Mouse (Mus musculus) heart, postnatal 25 days (tissue): Measurements from ENCODE around the gene Gm10037. TPM values are rescaled to one million over a fixed set of nuclear protein-coding genes. Genes with fewer than 3 reads are reported as not detected.
"Not testable (repeated sequence)": the region's sequence is repeated elsewhere in the genome, so short reads cannot be mapped to it uniquely, and the experiment has no call there.

Experiments used
- DNase-seq: peaks from one replicate; pipeline ENCODE4 v3.0.0; 2022; ENCODE audit warnings: low spot score
- intact Hi-C: fragments of 180-260 bp; cut with DNase I; formaldehyde crosslinking; loops from one replicate; pipeline ENCODE4 v1.15.1; 2025
- total RNA-seq, 2 experiments: library from RNA; stranded (reverse); gene quantifications; 2 replicates each; pipeline ENCODE4 v1.2.3; 2021

The Gm10037 gene
- total RNA-seq, 2 experiments from 2014 or later: 1.1 TPM; not detected in 1

DNA sequence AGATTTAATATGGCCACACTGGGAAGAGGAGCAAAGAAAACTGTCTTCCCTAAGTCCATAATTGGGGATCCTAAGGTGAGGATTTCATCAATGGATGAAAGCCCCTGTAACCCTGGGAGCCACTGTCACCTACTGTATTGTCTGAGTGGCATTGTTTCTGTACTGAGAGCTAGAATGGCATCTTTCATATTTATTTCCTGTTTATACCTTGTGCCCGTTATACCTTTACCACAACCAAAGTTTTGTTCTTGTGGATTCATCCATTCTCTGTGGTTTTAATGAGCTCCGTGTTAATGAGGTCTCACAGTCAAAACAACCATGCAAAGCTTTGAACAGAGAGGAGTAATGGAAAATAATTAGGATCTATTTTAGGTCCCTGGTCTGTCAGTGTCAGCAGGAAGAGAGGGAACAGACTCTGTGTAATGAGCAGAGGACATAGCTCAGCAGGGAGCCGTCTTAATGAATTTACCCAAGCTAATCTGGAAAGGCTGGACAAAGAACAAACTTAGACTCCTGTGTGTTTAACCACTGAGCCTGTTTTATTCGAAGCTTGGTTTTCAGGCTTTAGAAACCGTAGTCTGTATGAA lies 34.0 kb downstream of the Gm10037 start:
- intact Hi-C loops: no loop called here
- no peak for DNase-seq

GRCm38 (mm10) chr13:67867899-67868298 lies 37.0 kb downstream of the Gm10037 start:
- intact Hi-C loops: no loop called here
- no peak for DNase-seq

DNA sequence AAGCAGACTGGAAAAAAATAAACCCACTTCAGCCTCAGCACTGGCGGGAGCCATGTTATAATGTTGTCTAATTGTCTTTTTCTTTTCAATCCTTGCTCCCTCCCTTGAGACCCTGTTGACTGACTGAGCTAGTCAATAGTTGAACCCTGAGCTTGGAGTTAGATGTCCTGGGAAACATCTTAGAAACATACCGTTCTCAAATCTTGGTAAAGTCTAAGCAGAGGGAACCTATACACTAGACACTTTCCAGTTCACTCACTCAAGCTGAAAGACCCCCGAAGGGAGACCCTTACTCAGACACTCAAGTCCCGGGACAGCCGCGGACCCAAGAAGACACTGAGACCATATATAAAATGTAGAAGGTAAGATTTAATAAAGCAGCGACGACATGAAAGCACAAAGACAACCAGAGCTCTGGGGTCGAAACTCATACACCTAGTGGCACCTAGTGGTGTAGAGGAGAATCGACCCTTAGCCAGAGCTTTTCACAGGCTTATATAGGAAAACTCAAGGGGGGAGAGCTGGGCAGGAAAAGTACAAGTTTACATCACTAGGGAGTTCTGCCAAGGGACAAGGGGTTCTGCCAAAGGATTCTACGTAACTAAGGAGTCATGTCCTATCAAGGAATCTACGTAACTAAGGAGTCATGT lies 45.3 kb downstream of the Gm10037 start:
- DNase-seq, intact Hi-C loops: not testable (repeated sequence)

DNA sequence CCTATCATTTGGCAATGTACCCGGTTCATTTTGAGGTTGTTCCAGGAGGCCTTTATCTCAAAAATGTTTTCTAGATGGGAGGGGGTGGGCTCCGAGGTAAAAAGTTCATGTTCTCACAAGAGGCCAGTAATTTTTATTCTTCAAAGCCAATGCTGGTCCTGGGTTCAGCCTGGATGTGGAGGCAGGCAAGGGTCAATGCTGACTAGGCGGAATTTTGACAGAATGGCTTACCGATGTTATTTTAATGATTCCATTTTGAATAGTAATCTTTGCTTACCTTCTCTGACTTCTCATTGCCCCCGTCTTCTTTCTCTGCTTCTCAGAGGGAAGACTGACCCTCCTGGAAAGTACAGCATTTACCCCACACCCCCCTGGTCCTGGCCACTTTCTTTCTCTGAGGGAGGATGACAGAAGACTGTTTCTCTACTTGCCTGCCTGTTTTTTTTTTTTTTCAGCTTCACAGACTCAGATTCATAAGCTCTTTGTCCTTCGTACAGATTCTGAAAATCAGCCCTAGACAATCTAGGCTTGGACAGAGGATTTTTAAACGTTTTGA lies 45.9 kb downstream of the Gm10037 start:
- intact Hi-C loops: no loop called here
- no peak for DNase-seq

DNA sequence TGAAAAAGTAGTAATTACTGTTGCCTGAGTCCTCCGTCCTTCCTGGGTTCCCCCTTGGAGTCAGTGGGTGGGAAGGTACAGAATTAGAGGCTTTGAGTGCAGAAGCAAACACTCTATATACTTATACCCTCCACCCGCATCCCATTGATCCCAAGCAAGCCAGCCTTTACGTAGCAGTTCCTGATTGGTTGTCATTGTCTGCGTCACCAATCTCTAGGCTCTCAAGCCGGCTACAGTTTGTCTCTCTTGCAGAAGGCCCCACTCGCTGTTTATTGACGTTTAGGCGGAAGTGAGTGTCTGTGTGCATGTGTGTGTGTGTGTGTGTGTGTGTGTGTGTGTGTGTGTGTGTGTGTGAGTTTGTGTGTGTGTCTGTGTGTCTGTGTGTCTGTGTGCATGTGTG lies 53.1 kb downstream of the Gm10037 start:
- DNase-seq: no peak

More for the DNA sequence above, 53.1 kb downstream of the Gm10037 start:
- intact Hi-C loops: no loop called here

Other genes starting within 250 kb of the Gm10037 start
- 1 to 10 TPM; 4.0 to 5.6 TPM for gene Zfp729b, start 221.4 kb upstream of the Gm10037 start, total RNA-seq
- gene Gm49345, start 193.3 kb upstream of the Gm10037 start, total RNA-seq: 1 to 10 TPM in 1 of 2 experiments, not detected in 1; 1.1 TPM
- 1 to 10 TPM; 2.9 to 3.7 TPM for gene Zfp729a, start 193.3 kb upstream of the Gm10037 start, total RNA-seq
- gene Zfp738, start 144.0 kb upstream of the Gm10037 start, total RNA-seq: 1 to 10 TPM; 4.0 to 5.7 TPM
- gene Zfp65, start 101.9 kb upstream of the Gm10037 start, total RNA-seq: 1 to 10 TPM; 6.5 to 7.1 TPM
- gene Zfp85, start 75.9 kb upstream of the Gm10037 start, total RNA-seq: 1 to 10 TPM; 1.8 to 2.4 TPM
- 1 to 10 TPM; 1.5 TPM for gene Zfp493, start 51.4 kb upstream of the Gm10037 start, total RNA-seq
- gene Zfp273, start 17.4 kb upstream of the Gm10037 start, total RNA-seq: 1 to 10 TPM; 2.5 to 2.6 TPM
- gene BC048507, start 32.2 kb downstream of the Gm10037 start, total RNA-seq: not detected